Mouse (Mus musculus) embryo, embryonic 9.5 days (tissue): ENCODE results near the gene Mex3a.
A peak's percentile ranks its signal among the peaks of the same experiment; 100 is the strongest.

Experiments used
- DNase-seq: peaks from one replicate; pipeline ENCODE4 v3.0.0-alpha.2; 2017; ENCODE audit errors: extremely low spot score

Mex3a gene

DNA sequence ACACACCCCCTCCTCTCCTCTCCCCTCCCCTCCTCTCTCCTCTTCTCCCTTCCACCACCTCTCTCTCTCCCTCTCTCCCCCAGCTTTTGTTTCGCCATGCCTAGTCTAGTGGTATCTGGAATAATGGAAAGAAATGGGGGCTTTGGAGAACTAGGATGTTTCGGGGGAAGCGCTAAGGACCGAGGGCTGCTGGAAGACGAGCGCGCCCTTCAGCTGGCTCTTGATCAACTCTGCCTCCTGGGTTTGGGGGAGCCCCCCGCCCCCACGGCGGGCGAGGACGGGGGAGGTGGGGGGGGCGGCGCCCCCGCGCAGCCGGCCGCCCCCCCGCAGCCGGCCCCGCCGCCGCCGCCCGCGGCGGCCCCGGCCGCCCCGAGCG, at the start of gene Mex3a:
Gene Mex3a, plus strand, starts transcription at position 97 of the 376 bp plus-strand sequence.
- no peak for DNase-seq

DNA sequence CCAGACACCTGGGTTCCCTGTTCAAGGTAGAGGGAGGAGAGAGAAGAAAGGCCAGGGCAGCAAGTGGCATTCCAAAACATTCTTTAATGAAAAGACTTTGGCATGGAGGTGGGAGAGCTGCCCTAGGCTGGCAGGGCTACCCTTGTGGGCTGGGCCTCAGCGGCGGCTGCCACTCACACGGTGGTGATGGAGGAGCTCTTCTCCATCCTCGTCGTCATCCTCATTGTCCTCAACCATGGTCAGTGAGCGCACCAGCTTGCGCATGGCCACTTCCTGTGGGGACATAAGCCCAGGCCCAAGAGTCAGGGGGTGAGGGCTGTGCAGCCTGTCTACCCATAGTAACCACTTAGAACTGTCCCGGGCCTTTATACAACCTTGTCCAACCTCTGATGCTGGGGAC, 49.1 kb upstream of the Mex3a start:
- no peak for DNase-seq

DNA sequence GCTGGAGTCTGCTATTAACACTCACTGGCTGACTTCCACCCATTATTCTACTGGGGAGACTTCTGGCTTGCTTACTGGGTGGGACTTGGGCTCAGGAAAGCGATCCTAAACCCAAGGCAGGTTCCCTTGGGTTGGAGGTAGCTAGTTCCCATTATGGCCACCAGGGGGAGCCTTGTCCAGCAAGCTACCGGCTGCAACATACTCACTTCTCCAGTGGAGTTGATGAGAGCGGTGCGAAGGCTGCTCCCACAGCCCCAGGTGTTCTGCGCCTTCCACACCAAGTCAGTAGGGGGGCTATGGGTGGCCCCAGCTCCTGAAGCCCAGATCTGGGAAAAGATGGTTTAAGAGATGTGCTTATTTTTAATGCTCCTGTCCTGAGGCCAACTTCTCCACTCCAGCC, 48.6 kb upstream of the Mex3a start:
- peak; percentile 82 for DNase-seq

DNA sequence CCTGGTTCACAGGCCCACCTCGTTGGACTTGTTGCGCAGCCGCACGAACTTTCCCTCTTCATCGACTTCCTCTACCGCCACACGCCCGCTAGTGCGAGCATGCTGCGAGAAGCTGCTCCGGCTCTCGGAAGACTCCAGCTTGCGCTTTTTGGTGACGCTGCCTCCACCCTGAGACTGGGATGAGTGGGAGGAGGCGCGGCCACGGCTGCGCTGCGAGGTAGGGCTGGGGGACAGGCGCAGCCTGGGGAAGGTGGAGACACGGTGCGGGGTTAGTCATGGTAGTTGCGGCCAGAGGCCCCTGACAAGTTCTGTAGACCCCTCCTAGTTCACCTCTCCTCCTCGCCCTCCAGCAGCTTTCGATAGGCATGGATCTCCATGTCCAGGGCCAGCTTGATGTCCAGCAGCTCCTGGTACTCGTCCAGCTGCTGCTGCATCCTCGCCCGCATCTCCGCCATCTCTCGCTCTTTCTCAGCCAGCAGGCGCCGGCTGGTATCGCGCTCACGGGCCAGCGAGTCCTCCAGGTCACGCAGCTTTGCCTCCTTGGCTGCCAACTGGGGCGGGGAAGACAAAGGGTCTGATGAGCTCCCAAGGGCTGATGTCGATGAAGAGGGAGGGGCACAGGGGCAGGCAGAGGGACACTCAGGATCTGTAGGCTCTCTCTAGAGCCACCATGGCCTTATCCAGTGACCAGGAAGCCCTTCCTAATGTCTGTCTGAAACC, 47.4 kb upstream of the Mex3a start:
- peak; percentile 57 for DNase-seq

DNA sequence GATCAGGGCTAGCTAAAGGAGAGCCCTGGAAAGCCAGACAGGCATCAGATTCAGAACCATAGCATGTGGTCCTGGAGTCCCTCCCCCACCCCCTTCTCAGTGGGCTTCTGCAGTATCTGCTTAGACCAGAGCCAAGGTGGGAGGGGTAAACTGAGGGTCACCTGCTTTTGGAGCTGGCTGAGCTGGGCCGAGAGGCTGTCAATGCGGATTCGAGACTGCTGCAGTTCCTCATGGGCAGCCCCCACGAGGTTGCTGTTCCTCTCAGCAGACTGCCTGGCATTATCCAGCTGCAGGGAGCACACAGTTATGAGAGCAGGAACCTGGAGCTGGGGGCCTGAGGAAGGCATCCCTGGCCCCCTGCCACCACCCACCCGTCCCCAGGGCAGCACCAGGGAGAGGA, 46.2 kb upstream of the Mex3a start:
- DNase-seq, result no peak

DNA sequence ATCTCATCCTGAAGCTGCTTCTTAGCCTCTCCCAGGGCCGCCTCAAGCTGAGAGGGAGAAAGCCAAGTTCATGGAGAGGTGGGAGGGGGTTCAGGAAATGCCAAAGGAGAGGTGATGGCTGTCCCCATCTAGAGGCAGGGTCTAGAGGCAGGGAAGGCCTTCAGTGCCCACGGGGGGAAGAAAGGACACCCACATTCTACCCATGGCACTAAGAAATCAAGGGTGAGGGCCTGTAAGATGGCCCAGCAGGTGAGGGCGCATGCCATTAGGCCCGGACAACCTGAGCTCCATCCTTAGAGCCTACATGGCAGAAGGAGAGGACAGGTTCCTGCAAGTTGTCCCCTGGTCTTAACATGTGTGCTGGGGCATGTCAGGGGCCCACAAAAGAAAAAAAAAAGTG, 45.3 kb upstream of the Mex3a start:
- DNase-seq, result no peak

DNA sequence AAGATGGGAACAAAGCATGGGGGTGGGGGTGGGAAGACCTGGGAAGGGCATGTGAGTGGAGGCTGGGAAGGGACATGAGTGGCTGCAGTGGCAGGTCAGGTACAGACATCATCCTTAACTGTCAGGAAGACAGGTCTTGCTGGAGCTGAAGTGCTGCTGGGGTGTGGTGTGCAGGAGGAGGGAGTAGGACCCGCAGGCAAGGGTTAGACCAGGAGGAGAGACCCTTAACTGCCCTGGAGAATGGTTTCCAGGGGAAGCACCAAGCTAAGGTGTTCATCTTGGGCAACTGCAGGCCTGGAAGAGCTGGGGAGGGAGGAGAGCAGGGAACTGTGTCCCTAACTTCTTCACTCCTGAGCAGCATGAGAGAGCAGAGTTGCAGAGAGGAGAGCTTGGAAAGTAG, 44.8 kb upstream of the Mex3a start:
- no peak for DNase-seq

DNA sequence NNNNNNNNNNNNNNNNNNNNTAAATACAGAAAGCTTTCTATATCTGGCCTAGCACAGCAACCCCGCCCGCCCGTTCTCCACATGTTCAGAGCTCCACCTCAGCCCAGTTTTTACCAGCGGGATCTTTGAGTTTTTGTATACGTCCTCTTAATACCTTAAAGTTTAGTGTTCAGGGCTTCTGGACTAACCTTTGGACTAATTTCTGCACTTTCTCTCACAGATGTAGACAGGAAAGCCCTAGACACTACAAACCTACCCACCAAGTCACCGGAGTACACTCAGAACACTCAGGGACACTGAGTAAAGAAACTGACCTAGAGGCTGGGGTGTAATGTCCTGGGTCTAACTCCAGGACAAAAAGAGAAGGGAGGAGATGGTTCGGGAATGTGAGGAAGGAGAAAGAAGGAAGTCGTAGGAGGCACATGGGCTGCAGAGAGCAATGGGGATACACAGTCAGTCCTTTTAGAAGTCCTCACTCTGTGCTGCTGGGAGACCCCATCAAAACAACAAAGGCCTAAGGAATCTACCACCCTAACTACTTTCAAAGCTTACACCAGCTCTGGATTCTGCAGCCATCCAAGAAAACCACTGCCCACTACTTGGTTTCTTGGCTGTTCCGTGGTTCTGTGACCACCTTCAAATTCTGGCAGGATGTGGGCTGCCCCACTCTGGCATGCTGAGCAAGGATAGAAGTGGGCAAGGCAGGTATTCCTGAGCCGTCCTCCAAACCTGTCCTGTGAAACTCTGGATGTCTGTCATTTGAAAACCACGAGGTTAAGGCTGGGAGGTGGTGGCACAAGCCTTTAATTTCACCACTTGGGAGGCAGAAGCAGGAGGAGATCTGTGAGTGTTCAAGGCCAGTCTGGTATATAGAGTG, 38.3 kb upstream of the Mex3a start:
- DNase-seq, result no peak

DNA sequence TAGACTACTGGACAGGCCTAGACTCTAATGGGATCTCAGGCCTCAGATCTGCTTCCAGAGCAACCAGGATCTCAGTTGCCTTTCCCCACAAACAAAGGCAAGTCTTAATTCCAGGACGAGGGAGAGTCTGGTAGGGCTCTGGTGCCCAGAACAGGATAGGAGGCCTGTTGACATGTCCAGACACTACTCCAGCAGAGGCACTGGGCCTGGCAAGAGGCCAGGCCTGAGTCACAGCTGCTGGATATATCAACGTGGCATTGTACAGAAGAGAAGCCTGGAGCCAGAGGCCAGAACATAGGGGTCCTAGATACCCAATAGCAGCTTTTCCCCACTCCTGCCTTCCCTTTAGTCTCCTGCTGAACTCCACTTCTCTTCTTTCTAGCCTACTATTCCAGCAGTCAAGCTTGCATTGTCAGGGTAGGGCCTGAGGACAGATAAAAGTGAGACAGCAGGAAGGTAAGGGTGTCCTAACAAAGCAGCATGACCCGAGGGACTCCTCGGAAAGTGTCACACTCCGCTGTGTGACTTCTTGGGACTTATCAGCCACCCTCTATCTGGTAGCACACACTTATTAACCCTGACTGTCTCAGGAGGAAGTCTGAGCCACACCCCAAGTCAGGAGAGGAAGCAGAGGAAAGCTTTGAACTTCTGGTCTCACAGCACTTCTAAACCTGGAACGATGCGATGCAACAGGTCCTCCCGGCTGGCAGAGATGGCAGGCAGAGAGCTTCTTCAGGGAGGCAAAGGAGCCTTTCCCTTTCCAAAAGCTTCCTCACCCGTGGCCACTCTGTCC, 37.2 kb upstream of the Mex3a start:
- DNase-seq, result no peak

DNA sequence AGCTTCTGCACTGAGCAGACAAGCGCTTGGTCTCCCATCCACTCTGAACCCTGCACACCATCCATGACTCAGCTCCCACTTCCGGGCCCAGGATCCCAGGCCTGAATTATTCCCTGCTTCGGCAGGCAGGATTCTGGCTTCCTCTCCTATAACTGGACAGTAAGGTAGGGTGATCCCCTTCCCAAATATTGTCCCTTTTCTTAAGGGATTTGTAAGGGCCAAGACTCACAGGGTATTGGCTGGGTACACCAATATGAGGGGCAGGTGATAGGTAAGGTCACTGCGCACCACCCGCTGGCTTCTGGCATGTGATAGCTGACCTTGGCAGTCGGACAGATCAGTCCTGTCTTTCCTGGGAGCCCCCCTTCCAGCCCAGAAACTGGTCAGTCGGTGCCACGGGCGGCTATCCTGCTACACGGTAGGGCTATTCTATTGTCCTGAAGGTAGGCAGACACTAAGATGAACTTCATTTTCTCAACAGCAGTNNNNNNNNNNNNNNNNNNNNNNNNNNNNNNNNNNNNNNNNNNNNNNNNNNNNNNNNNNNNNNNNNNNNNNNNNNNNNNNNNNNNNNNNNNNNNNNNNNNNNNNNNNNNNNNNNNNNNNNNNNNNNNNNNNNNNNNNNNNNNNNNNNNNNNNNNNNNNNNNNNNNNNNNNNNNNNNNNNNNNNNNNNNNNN, 36.3 kb upstream of the Mex3a start:
- no peak for DNase-seq

DNA sequence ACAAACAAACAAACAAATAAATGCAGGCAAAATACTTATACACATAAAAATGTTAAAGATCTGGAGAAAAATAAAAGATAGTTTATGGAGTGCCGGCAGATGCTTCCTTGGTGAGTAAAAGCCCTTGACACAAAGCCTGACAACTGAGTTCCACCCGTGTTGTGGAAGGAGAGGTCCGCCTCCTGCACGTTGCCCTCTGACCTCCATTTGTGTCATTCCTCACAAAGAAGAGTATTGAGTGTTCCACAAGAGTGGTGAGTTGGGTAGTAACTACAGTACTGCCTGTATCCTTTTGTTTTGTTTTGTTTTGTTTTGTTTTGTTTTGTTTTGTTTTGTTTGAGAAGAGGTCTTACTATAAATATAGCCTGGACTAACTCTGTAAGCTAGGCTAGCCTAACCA, 32.6 kb upstream of the Mex3a start:
- no peak for DNase-seq

DNA sequence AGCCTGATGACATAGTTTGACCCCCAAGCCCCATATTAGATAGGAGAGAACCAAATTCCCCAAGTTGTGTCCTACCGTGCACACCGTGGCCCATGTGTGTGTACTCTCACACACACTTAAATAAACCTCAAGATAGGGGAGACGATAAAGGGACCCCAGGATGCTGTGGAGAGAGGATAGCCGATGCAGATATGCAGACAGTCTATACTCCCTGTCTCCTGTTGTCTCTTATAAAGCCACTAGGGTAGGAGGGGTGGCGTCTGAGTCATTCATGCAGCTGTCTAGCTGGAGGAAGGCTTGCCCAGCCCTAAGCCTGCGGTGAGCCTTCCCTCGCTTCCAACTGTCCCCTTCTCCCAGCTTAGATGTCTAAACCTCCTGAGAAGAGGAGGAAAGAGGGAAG, 32.1 kb upstream of the Mex3a start:
- no peak for DNase-seq

DNA sequence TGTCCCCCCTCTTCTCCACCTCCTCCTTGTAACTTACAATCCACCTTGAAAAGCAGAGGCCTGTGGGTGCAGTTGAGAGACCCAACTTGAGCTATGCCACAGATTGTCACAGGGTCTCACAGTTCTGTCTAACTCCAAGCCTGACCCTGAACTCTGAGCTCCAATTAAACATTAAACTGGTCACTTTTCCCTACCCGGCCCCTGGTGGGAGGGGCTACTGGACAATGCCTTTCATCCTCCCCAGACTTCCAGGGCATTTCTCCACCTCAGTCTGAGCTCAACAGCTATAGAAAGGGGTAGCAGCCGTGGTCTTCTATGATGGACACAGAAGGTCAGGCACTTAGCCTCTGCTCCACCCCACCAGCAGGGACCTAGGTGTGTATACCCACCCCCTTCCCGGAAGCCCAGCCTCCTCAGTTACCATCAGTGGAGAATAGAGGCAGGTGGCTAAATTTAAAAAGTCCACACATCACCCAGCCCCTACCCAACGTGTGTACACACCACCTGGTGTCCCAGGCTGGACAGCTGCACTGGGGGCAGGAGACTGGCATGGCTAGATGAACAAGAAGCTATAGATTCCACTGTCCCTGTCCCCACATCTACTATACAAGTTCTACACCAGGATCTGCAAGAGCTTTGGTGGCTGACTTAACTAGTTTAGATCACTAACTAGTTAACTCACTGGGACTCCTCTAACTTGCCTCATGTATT, 31.4 kb upstream of the Mex3a start:
- no peak for DNase-seq

DNA sequence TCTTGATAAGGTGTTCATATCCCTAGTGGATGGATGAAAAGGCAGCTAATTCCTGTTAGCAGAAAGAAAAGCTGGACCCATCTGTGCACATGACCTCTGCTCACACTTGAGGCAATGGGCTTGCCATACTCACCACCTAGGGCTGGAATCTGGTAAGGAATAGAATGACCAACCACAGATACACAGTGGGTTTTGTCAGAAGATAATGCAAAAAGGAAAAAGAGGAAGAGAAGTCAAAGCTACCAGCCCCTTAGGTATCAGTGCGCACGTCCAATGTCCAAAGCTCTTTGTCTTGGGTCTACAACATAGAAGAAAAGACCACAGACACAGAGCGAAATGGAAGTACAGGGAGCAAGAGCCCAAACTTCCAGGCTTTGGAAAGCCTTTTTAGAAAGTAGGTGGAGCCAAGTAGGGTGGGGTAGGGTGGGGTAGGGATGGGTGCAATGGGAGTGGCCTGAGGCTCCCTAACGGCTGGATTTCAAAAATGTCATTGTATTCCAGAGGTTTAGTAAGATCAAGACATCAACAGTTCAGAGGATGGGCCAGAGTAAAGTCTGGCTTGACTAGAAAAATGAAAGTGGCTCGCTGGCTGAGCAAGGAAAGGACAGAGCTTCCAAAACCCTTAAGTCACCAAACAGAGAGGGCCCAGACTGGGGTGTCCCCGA, 30.7 kb upstream of the Mex3a start:
- DNase-seq, result no peak

DNA sequence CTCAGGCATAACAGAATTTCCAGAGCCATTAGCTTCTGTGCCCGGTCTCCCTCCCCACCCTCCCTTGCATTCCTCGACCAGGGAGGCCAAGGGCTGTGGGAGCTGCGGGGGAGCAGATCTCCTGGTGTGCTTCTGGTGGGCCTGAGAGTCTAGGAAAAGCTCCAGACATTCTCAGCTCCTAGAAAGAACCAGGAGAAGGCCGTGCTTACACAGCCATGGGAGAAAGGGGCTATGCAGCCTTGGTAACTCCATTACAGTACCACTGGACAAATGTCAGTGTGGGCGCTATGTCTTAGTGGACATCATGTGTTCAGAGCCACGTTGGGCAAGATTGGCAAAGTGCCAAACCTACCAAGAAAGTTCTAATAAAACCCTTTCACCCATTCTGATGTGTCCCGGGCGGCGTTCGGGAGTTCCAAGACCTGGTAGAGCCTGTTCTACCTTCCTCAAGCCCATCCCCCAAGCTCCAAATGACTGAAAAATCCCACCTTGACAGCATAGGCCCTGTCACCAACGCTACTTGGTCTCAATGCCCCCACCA, 30.1 kb upstream of the Mex3a start:
- DNase-seq, result no peak

DNA sequence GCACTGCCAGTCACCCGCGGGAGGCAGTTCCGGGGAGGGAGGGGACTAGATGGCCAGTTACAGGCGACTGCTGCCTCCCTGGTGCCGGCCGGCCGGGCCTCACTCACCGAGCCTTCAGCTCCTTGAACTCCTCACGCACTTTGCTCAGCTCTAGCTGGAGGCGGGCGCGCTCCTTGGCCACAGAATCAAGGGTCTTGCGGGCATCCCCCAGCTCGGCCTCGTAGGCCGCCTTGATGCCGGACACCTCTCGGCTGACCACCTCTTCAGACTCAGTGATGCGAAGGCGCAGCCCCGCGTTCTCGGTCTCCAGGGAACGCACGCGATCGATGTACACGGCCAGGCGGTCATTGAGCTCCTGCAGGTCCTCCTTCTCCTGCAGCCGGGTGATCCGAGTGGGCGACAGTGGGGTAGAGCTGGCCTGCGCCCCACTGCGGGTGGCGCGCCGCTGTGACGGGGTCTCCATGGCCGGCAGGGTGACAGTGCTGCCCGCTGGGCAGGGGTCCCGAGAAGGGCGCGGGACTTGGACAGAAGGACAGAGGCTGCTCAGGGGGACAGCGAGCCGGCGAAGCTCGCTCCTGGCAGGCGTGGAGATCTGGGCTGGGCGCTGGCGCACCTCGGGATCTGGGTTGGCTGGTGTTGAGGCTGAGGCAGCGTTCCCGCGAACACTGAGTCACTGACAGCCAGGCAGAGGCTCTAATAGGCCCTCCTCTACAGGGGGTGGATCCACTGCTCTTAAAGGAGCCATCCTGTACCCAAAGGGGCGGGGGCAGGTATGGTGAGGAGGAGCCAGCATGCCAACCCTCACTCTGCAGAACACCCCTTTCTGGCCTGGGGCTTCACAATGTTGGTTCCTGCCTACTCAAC, 29.3 kb upstream of the Mex3a start:
- peak; percentile 51 for DNase-seq

DNA sequence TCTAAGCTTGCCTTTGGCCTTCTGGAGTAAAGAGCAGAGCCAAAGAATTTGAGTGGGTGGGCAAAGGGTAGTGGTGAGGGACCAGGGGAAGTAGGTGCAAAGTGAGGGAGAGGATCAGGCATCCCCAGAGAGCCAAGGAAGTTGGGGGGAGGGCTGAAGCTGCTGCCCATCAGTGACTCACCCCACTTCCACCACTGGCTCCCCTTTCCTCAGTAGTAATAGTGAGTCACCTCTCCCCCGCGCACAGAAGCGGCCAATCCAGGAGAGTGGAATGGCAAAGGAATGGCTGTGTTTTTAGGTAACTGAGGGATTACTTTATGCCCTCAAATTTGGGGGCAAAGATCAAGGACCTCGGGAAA, 28.7 kb upstream of the Mex3a start:
- DNase-seq, result no peak

DNA sequence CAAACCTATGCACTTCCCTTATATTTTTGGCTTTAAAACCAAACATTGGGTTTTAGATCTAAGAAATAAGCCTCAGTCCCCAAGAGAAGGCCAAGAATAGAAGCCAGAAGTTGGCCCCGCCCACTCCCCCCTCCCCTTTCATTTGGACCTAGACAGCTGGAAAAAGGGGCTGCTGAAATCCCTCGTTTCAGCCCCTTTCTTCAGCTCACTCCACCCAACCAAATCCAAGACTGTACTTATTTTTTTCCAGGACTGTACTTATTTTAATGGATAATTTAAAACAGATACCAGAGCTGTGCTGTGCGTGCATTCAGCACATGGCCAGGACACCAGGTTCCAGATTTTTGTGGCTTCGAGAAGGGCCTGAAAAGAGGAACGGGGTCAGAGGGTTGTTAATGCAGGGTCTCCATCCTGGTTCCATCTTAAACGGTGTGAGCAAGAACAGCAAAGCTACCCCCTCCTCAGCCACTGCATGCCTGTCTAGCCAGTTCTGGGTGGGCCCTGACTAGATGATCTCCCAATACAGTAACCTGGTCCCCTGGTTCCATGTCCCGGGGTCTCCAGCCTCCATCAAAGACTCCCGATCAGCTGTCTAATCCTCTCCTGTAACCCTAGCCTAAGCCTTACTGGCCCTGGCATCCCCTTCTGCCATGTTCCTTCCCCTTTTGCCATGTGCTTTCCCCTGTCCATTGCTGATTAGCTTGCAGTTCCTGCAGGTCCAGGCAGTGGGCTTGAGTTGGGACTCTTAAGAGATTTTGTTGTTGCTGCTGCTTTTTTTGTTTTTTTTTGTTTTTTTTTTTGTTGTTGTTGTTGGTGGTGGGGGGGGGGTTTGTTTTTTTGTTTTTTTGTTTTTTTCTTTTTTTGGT, 28.1 kb upstream of the Mex3a start:
- DNase-seq, result no peak

DNA sequence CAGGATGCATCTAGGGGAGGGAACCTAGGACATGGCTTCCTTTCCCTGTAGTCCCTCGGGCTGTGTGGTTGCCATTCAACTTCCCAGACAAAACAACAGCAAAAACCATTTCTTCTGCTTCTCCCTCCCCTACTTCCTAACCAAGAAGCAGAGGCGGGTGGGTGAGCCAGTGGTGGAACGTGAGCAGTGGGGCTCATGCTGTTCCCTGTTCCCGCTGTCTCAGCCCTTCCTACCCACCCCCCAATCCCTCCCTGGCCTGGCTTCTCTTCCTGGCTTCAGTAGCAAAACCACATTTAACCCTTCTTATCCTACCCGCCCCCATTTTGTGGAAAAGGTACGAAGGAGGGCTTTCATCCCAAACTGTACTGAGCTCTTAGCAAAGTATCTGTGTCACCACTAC, 27.1 kb upstream of the Mex3a start:
- DNase-seq, result no peak
